ENCODE assay signal across 8 mouse cellular contexts in genomic region chr3:145987970-145988683, GRCm38 (mm10). TPM values are rescaled to one million over a fixed set of nuclear protein-coding genes. Genes with fewer than 3 reads are reported as not detected.
DNase-seq lines count a peak whose midpoint lies in the region; ATAC-seq and TF ChIP-seq lines count a peak whose summit lies in the region.

No protein-coding gene starts in this region.

- no peaks in the 10 kb centered on the region for H3K36me3 ChIP-seq in erythroblast, embryonic 14.5 days (ENCODE audit: control insufficient read depth)
- no peaks in the 10 kb centered on the region for H3K36me3 ChIP-seq in embryonic facial prominence, embryonic 11.5 days (replicated peaks; ENCODE audit: control insufficient read depth, insufficient read depth, low read depth, low read length)
- H3K36me3 ChIP-seq in kidney, adult 2 months (ENCODE audit: control insufficient read depth, insufficient read depth, low read length): no peaks in the 10 kb centered on the region
- H3K36me3 ChIP-seq in limb, embryonic 14.5 days (ENCODE audit: control insufficient read depth, insufficient read depth, low read length): no peaks in the 10 kb centered on the region
- H3K36me3 ChIP-seq in midbrain, embryonic 15.5 days (replicated peaks): no peaks in the 10 kb centered on the region
- no peaks in the 10 kb centered on the region for H3K36me3 ChIP-seq in stomach, embryonic 14.5 days (ENCODE audit: control insufficient read depth, insufficient read depth, low read length)

- no peak for TF ChIP-seq CTCF in kidney, adult 2 months (conservative IDR thresholded peaks at IDR 0.05; ENCODE audit: insufficient read depth, insufficient read length, low read depth, low read length)

- H3K9me3 ChIP-seq in erythroblast, embryonic 14.5 days (ENCODE audit: control insufficient read depth, low read length): no peaks in the 10 kb centered on the region
- no peaks in the 10 kb centered on the region for H3K9me3 ChIP-seq in embryonic facial prominence, embryonic 11.5 days (replicated peaks; ENCODE audit: control insufficient read depth, low read length)
- H3K9me3 ChIP-seq in limb, embryonic 14.5 days (ENCODE audit: control insufficient read depth, low read length): no peaks in the 10 kb centered on the region
- H3K9me3 ChIP-seq in midbrain, embryonic 15.5 days: no peaks in the 10 kb centered on the region
- no peaks in the 10 kb centered on the region for H3K9me3 ChIP-seq in stomach, embryonic 14.5 days (ENCODE audit: control insufficient read depth, low read depth, low read length)

- peaks cover 15% of the 10 kb centered on the region for H3K4me1 ChIP-seq in erythroblast, embryonic 14.5 days (ENCODE audit: control insufficient read depth)
- H3K4me1 ChIP-seq in embryonic facial prominence, embryonic 11.5 days (ENCODE audit: control insufficient read depth, insufficient read depth, low read length): no peaks in the 10 kb centered on the region
- peaks cover 9% of the 10 kb centered on the region; the same call in 1 of the 2 replicates for H3K4me1 ChIP-seq in kidney, adult 2 months (ENCODE audit: control insufficient read depth, insufficient read depth, low read length)
- peaks cover 19% of the 10 kb centered on the region for H3K4me1 ChIP-seq in limb, embryonic 14.5 days (ENCODE audit: control insufficient read depth, insufficient read depth, low read length)
- H3K4me1 ChIP-seq in midbrain, embryonic 15.5 days: peaks cover 26% of the 10 kb centered on the region
- peaks cover 9% of the 10 kb centered on the region; the same call in 1 of the 2 replicates for H3K4me1 ChIP-seq in stomach, embryonic 14.5 days (ENCODE audit: control insufficient read depth, insufficient read depth, low read length)

- H3K4me2 ChIP-seq in embryonic facial prominence, embryonic 11.5 days (ENCODE audit: low read depth, low read length): peak overlapping the region; percentile 91
- H3K4me2 ChIP-seq in limb, embryonic 14.5 days (replicated peaks; ENCODE audit: low read depth, low read length, severe bottlenecking): peak overlapping the region; percentile 94
- H3K4me2 ChIP-seq in midbrain, embryonic 15.5 days: peak overlapping the region; percentile 84
- peak overlapping the region; percentile 84 for H3K4me2 ChIP-seq in stomach, embryonic 14.5 days (replicated peaks; ENCODE audit: low read depth, low read length)

- DNase-seq in embryonic facial prominence, embryonic 11.5 days (ENCODE audit: low spot score): peak; percentile 63
- peak; percentile 77 for DNase-seq in heart, adult 8-10 months (ENCODE audit: low spot score)
- DNase-seq in kidney, adult 2 months: peak; percentile 96
- peak; percentile 42 for DNase-seq in limb, embryonic 14.5 days (ENCODE audit: low spot score)

- H3K4me3 ChIP-seq in erythroblast, embryonic 14.5 days (replicated peaks): peak overlapping the region; percentile 58
- peak overlapping the region; percentile 73 for H3K4me3 ChIP-seq in embryonic facial prominence, embryonic 11.5 days (ENCODE audit: low read depth, low read length)
- peak overlapping the region; percentile 84 for H3K4me3 ChIP-seq in kidney, adult 2 months (ENCODE audit: insufficient read depth, low read depth, low read length)
- H3K4me3 ChIP-seq in limb, embryonic 14.5 days (replicated peaks; ENCODE audit: low read length): peak overlapping the region; percentile 76
- peak overlapping the region; percentile 83 for H3K4me3 ChIP-seq in midbrain, embryonic 15.5 days
- H3K4me3 ChIP-seq in stomach, embryonic 14.5 days (ENCODE audit: low read depth, low read length): peak overlapping the region; percentile 72

- no peak for TF ChIP-seq POLR2A in kidney, adult 2 months (IDR thresholded peaks at IDR 0.05; ENCODE audit: low read depth, low read length)
- TF ChIP-seq POLR2A in limb, embryonic 14.5 days (IDR thresholded peaks at IDR 0.05; ENCODE audit: borderline replicate concordance, extremely low read depth, insufficient read depth, insufficient read length): no peak

- no peak for ATAC-seq in erythroblast, adult 5-6 weeks (replicated peaks; ENCODE audit: low FRiP score, poor library complexity, severe bottlenecking)
- ATAC-seq in embryonic facial prominence, embryonic 11.5 days (replicated peaks; ENCODE audit: insufficient number of reproducible peaks, low FRiP score, low TSS enrichment, low read depth): peak; percentile 71
- ATAC-seq in limb, embryonic 14.5 days (ENCODE audit: low FRiP score, low read depth): peak; percentile 64
- peak; percentile 81 for ATAC-seq in midbrain, embryonic 15.5 days (replicated peaks)
- ATAC-seq in stomach, embryonic 14.5 days (ENCODE audit: insufficient number of reproducible peaks, insufficient read depth, low FRiP score, low read depth): peak; percentile 78

- H3K27ac ChIP-seq in embryonic facial prominence, embryonic 11.5 days (replicated peaks; ENCODE audit: low read depth, low read length): peak overlapping the region; percentile 82
- H3K27ac ChIP-seq in kidney, adult 2 months (ENCODE audit: insufficient read depth, low read depth, low read length): peak overlapping the region; percentile 86
- peak overlapping the region; percentile 85 for H3K27ac ChIP-seq in limb, embryonic 14.5 days (replicated peaks; ENCODE audit: low read depth, low read length)
- peak overlapping the region; percentile 61 for H3K27ac ChIP-seq in midbrain, embryonic 15.5 days
- H3K27ac ChIP-seq in stomach, embryonic 14.5 days (ENCODE audit: low read length): peak overlapping the region; percentile 94

- under 1% methylated on average over 92 of the region's 101 CpGs for WGBS in embryonic facial prominence, embryonic 11.5 days
- under 1% methylated on average over 92 of the region's 101 CpGs for WGBS in kidney, adult 2 months
- WGBS in limb, embryonic 14.5 days: under 1% methylated on average over 63 of the region's 101 CpGs
- under 1% methylated on average over 73 of the region's 101 CpGs for WGBS in midbrain, embryonic 15.5 days
- WGBS in stomach, embryonic 14.5 days: under 1% methylated on average over 70 of the region's 101 CpGs

- H3K27me3 ChIP-seq in erythroblast, embryonic 14.5 days (ENCODE audit: control insufficient read depth): peaks cover 48% of the 10 kb centered on the region
- no peaks in the 10 kb centered on the region; the same call in 1 of the 2 replicates for H3K27me3 ChIP-seq in embryonic facial prominence, embryonic 11.5 days (ENCODE audit: control insufficient read depth, insufficient read depth, low read length)
- H3K27me3 ChIP-seq in kidney, adult 2 months (replicated peaks; ENCODE audit: control insufficient read depth, insufficient read depth, low read length): no peaks in the 10 kb centered on the region
- H3K27me3 ChIP-seq in limb, embryonic 14.5 days (ENCODE audit: control insufficient read depth, insufficient read depth, low read length): no peaks in the 10 kb centered on the region
- peaks cover 19% of the 10 kb centered on the region for H3K27me3 ChIP-seq in midbrain, embryonic 15.5 days (replicated peaks)
- no peaks in the 10 kb centered on the region for H3K27me3 ChIP-seq in stomach, embryonic 14.5 days (ENCODE audit: control insufficient read depth, insufficient read depth, low read length)

- peak overlapping the region; percentile 78 for H3K9ac ChIP-seq in embryonic facial prominence, embryonic 11.5 days (replicated peaks; ENCODE audit: low read length)
- peak overlapping the region; percentile 77 for H3K9ac ChIP-seq in limb, embryonic 14.5 days (ENCODE audit: low read depth, low read length, severe bottlenecking)
- H3K9ac ChIP-seq in midbrain, embryonic 15.5 days: peak overlapping the region; percentile 58
- peak overlapping the region; percentile 78 for H3K9ac ChIP-seq in stomach, embryonic 14.5 days (replicated peaks; ENCODE audit: low read depth, low read length)

RNA-seq across cellular contexts. Expression of gene Syde2, which starts 0.5 kb away (rescaled TPM):
- polyA plus RNA-seq in erythroblast, embryonic 14.5 days (2012): not detected in 2 replicates
- 0.63 and 1.3 TPM in 2 replicates for total RNA-seq in erythroblast, adult 5-6 weeks (2015; ENCODE audit: low replicate concordance)
- total RNA-seq in erythroblast, adult 5-6 weeks (2017; ENCODE audit: low replicate concordance): 0.60 and 1.3 TPM in 2 replicates
- polyA plus RNA-seq in embryonic facial prominence, embryonic 11.5 days (2014; fragmentation: Nextera tagmentation; extraction: Ambion mirVana): 1.9 and 2.0 TPM in 2 replicates
- total RNA-seq in heart, adult 8-10 months (2022): 10 to 100 TPM; 16.7 to 21.8 (median 19.0) TPM
- polyA plus RNA-seq in kidney, adult 2 months (2012; rRNA removed): 6.1 and 6.3 TPM in 2 replicates
- 5.3 and 6.0 TPM in 2 replicates for polyA plus RNA-seq in limb, embryonic 14.5 days (2012; rRNA removed)
- polyA plus RNA-seq in limb, embryonic 14.5 days (2014; fragmentation: Nextera tagmentation; extraction: Ambion mirVana): 2.6 and 2.8 TPM in 2 replicates
- 0.34 and 0.74 TPM in 2 replicates for polyA plus RNA-seq in midbrain, embryonic 15.5 days (2015; fragmentation: Nextera tagmentation; extraction: Ambion mirVana)
- 3.1 and 3.8 TPM in 2 replicates for polyA plus RNA-seq in stomach, embryonic 14.5 days (2014; fragmentation: Nextera tagmentation; extraction: Ambion mirVana)

RNA-seq across cellular contexts. Expression of gene 2410004B18Rik, which starts 50.3 kb away (rescaled TPM):
- polyA plus RNA-seq in erythroblast, embryonic 14.5 days (2012): 2.8 and 3.2 TPM in 2 replicates
- total RNA-seq in erythroblast, adult 5-6 weeks (2015; ENCODE audit: low replicate concordance): 20.1 and 46.9 TPM in 2 replicates
- 11.8 and 14.6 TPM in 2 replicates for total RNA-seq in erythroblast, adult 5-6 weeks (2017; ENCODE audit: low replicate concordance)
- 57.8 and 70.0 TPM in 2 replicates for polyA plus RNA-seq in embryonic facial prominence, embryonic 11.5 days (2014; fragmentation: Nextera tagmentation; extraction: Ambion mirVana)
- total RNA-seq in heart, adult 8-10 months (2022): 10 to 100 TPM; 13.2 to 21.6 (median 18.0) TPM
- polyA plus RNA-seq in kidney, adult 2 months (2012; rRNA removed): 7.4 and 9.4 TPM in 2 replicates
- 25.9 and 31.2 TPM in 2 replicates for polyA plus RNA-seq in limb, embryonic 14.5 days (2012; rRNA removed)
- 45.6 and 47.8 TPM in 2 replicates for polyA plus RNA-seq in limb, embryonic 14.5 days (2014; fragmentation: Nextera tagmentation; extraction: Ambion mirVana)
- 78.6 and 85.6 TPM in 2 replicates for polyA plus RNA-seq in midbrain, embryonic 15.5 days (2015; fragmentation: Nextera tagmentation; extraction: Ambion mirVana)
- polyA plus RNA-seq in stomach, embryonic 14.5 days (2014; fragmentation: Nextera tagmentation; extraction: Ambion mirVana): 41.5 and 45.1 TPM in 2 replicates

Comparison
In these comparisons a context has a peak if more than half of its experiments do, and no peak if none do; other contexts are left out.
1. DNase-seq: peak in every context shown above with its lines; median percentile 96 in kidney, adult 2 months; 77 in heart, adult 8-10 months; 63 in embryonic facial prominence, embryonic 11.5 days; 42 in limb, embryonic 14.5 days.